ENCODE assay signal across 16 mouse cellular contexts in the genomic region with DNA sequence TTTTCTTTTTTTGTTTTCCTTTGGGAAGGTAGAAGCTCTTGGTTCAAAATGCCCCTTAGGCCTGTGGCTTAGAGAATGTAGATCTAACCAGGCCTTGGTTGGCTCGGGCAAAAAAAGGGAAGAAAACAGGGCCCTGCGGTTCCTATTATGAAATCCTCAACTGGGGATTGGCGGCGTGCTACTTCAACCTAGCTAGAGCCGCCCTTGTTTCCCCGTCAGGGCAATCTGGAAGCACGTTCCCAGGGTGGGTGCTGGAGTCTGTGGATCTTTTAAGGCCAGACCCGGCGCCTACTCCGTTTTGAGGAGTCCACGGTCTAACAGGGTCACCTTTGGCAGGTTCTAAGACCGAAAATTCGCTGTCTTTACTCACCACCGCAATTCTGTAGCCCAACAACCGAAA. TPM values are rescaled to one million over a fixed set of nuclear protein-coding genes. Genes with fewer than 3 reads are reported as not detected.
DNase-seq lines count a peak whose midpoint lies in the region; ATAC-seq and TF ChIP-seq lines count a peak whose summit lies in the region.
"Had no signal": no experiment of that assay in that cellular context is flagged by ENCODE, and none has a peak within 500 bp of the region (broad histone marks: within the 10 kb centered on the region; RNA-seq: fewer than 3 reads in every experiment).

No protein-coding gene starts in this region.

- DNase-seq in kidney, adult 2 months: no peak
- no peak for DNase-seq in kidney, adult 8-10 months
- peak; percentile 29 for DNase-seq in embryonic facial prominence, embryonic 11.5 days (ENCODE audit: low spot score)
- no peak for DNase-seq in limb, embryonic 14.5 days (ENCODE audit: low spot score)
- DNase-seq in stomach, postnatal 0 days (ENCODE audit: low spot score): no peak
- no peak for DNase-seq in layer of hippocampus, postnatal 36 days
- DNase-seq: adrenal gland, postnatal 25 days; cerebellum, postnatal 36 days; lung, adult 18-20 months had no signal

- peak overlapping the region; percentile 34 for H3K27ac ChIP-seq in kidney, adult 2 months (ENCODE audit: insufficient read depth, low read depth, low read length)
- H3K27ac ChIP-seq in embryonic facial prominence, embryonic 11.5 days (replicated peaks; ENCODE audit: low read depth, low read length): no peak overlapping the region
- H3K27ac ChIP-seq in limb, embryonic 14.5 days (replicated peaks; ENCODE audit: low read depth, low read length): no peak overlapping the region
- no peak overlapping the region for H3K27ac ChIP-seq in stomach, postnatal 0 days (replicated peaks)
- no peak overlapping the region for H3K27ac ChIP-seq in forebrain, embryonic 13.5 days
- H3K27ac ChIP-seq: macrophage had no signal

- no peaks in the 10 kb centered on the region for H3K36me3 ChIP-seq in kidney, adult 2 months (ENCODE audit: control insufficient read depth, insufficient read depth, low read length)
- H3K36me3 ChIP-seq in embryonic facial prominence, embryonic 11.5 days (replicated peaks; ENCODE audit: control insufficient read depth, insufficient read depth, low read depth, low read length): no peaks in the 10 kb centered on the region
- H3K36me3 ChIP-seq in limb, embryonic 14.5 days (ENCODE audit: control insufficient read depth, insufficient read depth, low read length): no peaks in the 10 kb centered on the region
- no peaks in the 10 kb centered on the region for H3K36me3 ChIP-seq in stomach, postnatal 0 days (ENCODE audit: control insufficient read depth, insufficient read depth, low read length)
- H3K36me3 ChIP-seq in forebrain, embryonic 13.5 days (ENCODE audit: poor library complexity, severe bottlenecking): no peaks in the 10 kb centered on the region
- H3K36me3 ChIP-seq: heart, embryonic 12.5 days had no signal

- H3K4me2 ChIP-seq in embryonic facial prominence, embryonic 11.5 days (ENCODE audit: low read depth, low read length): no peak overlapping the region
- H3K4me2 ChIP-seq in limb, embryonic 14.5 days (replicated peaks; ENCODE audit: low read depth, low read length, severe bottlenecking): no peak overlapping the region; the same call in 1 of the 2 replicates
- H3K4me2 ChIP-seq in stomach, postnatal 0 days (replicated peaks; ENCODE audit: low read depth): no peak overlapping the region
- no peak overlapping the region for H3K4me2 ChIP-seq in forebrain, embryonic 13.5 days
- H3K4me2 ChIP-seq: heart, embryonic 12.5 days had no signal

- 51% methylated on average over 15 of the region's 15 CpGs for WGBS in kidney, adult 2 months
- WGBS in embryonic facial prominence, embryonic 11.5 days: 4% methylated on average over 15 of the region's 15 CpGs
- WGBS in limb, embryonic 14.5 days: 12% methylated on average over 15 of the region's 15 CpGs
- WGBS in stomach, postnatal 0 days: 39% methylated on average over 15 of the region's 15 CpGs
- 3% methylated on average over 15 of the region's 15 CpGs for WGBS in forebrain, embryonic 13.5 days

- peak; percentile 55 for ATAC-seq in common myeloid progenitor, adult 5-6 weeks (replicated peaks; ENCODE audit: low read depth, poor library complexity, severe bottlenecking)
- ATAC-seq in embryonic facial prominence, embryonic 11.5 days (replicated peaks; ENCODE audit: insufficient number of reproducible peaks, low FRiP score, low TSS enrichment, low read depth): no peak
- no peak for ATAC-seq in limb, embryonic 14.5 days (ENCODE audit: low FRiP score, low read depth)
- ATAC-seq in stomach, postnatal 0 days (ENCODE audit: low FRiP score, low TSS enrichment): no peak
- no peak for ATAC-seq in forebrain, embryonic 13.5 days
- ATAC-seq: intestine, embryonic 16.5 days had no signal

- peaks cover 3% of the 10 kb centered on the region for H3K27me3 ChIP-seq in kidney, adult 2 months (replicated peaks; ENCODE audit: control insufficient read depth, insufficient read depth, low read length)
- peaks cover 73% of the 10 kb centered on the region for H3K27me3 ChIP-seq in embryonic facial prominence, embryonic 11.5 days (ENCODE audit: control insufficient read depth, insufficient read depth, low read length)
- peaks cover 97% of the 10 kb centered on the region for H3K27me3 ChIP-seq in limb, embryonic 14.5 days (ENCODE audit: control insufficient read depth, insufficient read depth, low read length)
- H3K27me3 ChIP-seq in stomach, postnatal 0 days (ENCODE audit: control insufficient read depth, insufficient read depth, low read length): peaks cover 33% of the 10 kb centered on the region; the same call in 1 of the 2 replicates
- peaks cover 100% of the 10 kb centered on the region for H3K27me3 ChIP-seq in forebrain, embryonic 13.5 days

- no peak for TF ChIP-seq CTCF in kidney, adult 2 months (conservative IDR thresholded peaks at IDR 0.05; ENCODE audit: insufficient read depth, insufficient read length, low read depth, low read length)
- no peak for TF ChIP-seq CTCF in stomach, postnatal 0 days (IDR thresholded peaks at IDR 0.05; ENCODE audit: low read depth)

- peak overlapping the region; percentile 27 for H3K4me3 ChIP-seq in kidney, adult 2 months (ENCODE audit: insufficient read depth, low read depth, low read length)
- no peak overlapping the region for H3K4me3 ChIP-seq in embryonic facial prominence, embryonic 11.5 days (ENCODE audit: low read depth, low read length)
- H3K4me3 ChIP-seq in limb, embryonic 14.5 days (replicated peaks; ENCODE audit: low read length): peak overlapping the region; percentile 22
- no peak overlapping the region for H3K4me3 ChIP-seq in stomach, postnatal 0 days (ENCODE audit: low read depth, low read length)
- no peak overlapping the region for H3K4me3 ChIP-seq in forebrain, embryonic 13.5 days
- H3K4me3 ChIP-seq: heart, embryonic 12.5 days; myocyte had no signal

- H3K9ac ChIP-seq in embryonic facial prominence, embryonic 11.5 days (replicated peaks; ENCODE audit: low read length): no peak overlapping the region
- H3K9ac ChIP-seq in limb, embryonic 14.5 days (ENCODE audit: low read depth, low read length, severe bottlenecking): peak overlapping the region; percentile 29; the same call in 1 of the 2 replicates
- H3K9ac ChIP-seq in stomach, postnatal 0 days (ENCODE audit: low read length): no peak overlapping the region
- no peak overlapping the region for H3K9ac ChIP-seq in forebrain, embryonic 13.5 days
- H3K9ac ChIP-seq: heart, embryonic 12.5 days had no signal

- no peaks in the 10 kb centered on the region for H3K4me1 ChIP-seq in kidney, adult 2 months (ENCODE audit: control insufficient read depth, insufficient read depth, low read length)
- H3K4me1 ChIP-seq in embryonic facial prominence, embryonic 11.5 days (ENCODE audit: control insufficient read depth, insufficient read depth, low read length): no peaks in the 10 kb centered on the region
- peaks cover 2% of the 10 kb centered on the region; the same call in 1 of the 2 replicates for H3K4me1 ChIP-seq in limb, embryonic 14.5 days (ENCODE audit: control insufficient read depth, insufficient read depth, low read length)
- H3K4me1 ChIP-seq in stomach, postnatal 0 days (replicated peaks; ENCODE audit: control insufficient read depth, insufficient read depth): no peaks in the 10 kb centered on the region
- peaks cover 16% of the 10 kb centered on the region for H3K4me1 ChIP-seq in forebrain, embryonic 13.5 days

- H3K9me3 ChIP-seq in embryonic facial prominence, embryonic 11.5 days (replicated peaks; ENCODE audit: control insufficient read depth, low read length): no peaks in the 10 kb centered on the region
- H3K9me3 ChIP-seq in limb, embryonic 14.5 days (ENCODE audit: control insufficient read depth, low read length): no peaks in the 10 kb centered on the region
- H3K9me3 ChIP-seq in stomach, postnatal 0 days (ENCODE audit: control insufficient read depth, low read length): no peaks in the 10 kb centered on the region
- no peaks in the 10 kb centered on the region for H3K9me3 ChIP-seq in forebrain, embryonic 13.5 days (replicated peaks)
- H3K9me3 ChIP-seq: heart, embryonic 12.5 days had no signal

- TF ChIP-seq EP300 in stomach, postnatal 0 days (optimal IDR thresholded peaks at IDR 0.05): no peak

- no peak for TF ChIP-seq POLR2A in kidney, adult 2 months (IDR thresholded peaks at IDR 0.05; ENCODE audit: low read depth, low read length)
- no peak for TF ChIP-seq POLR2A in limb, embryonic 14.5 days (IDR thresholded peaks at IDR 0.05; ENCODE audit: borderline replicate concordance, extremely low read depth, insufficient read depth, insufficient read length)

RNA-seq across cellular contexts. Expression of a gene that starts 1.1 kb away (rescaled TPM):
- polyA plus RNA-seq in kidney, adult 2 months (2012; rRNA removed): 4.3 and 5.2 TPM in 2 replicates
- total RNA-seq in common myeloid progenitor, adult 5-6 weeks (2017): 0.23 TPM in 1 of 2 replicates, not detected in the other
- 7.7 and 8.4 TPM in 2 replicates for polyA plus RNA-seq in embryonic facial prominence, embryonic 11.5 days (2014; fragmentation: Nextera tagmentation; extraction: Ambion mirVana)
- 21.5 and 23.9 TPM in 2 replicates for polyA plus RNA-seq in limb, embryonic 14.5 days (2012; rRNA removed)
- polyA plus RNA-seq in limb, embryonic 14.5 days (2014; fragmentation: Nextera tagmentation; extraction: Ambion mirVana): 9.6 and 12.8 TPM in 2 replicates
- 3.4 and 3.7 TPM in 2 replicates for polyA plus RNA-seq in stomach, postnatal 0 days (2015; fragmentation: Nextera tagmentation; extraction: Ambion mirVana)
- under 1 TPM; 0.40 to 0.42 TPM for total RNA-seq in layer of hippocampus, postnatal 36 days (2021)
- polyA plus RNA-seq in forebrain, embryonic 13.5 days (2015; fragmentation: Nextera tagmentation; extraction: Ambion mirVana): 0.46 and 0.73 TPM in 2 replicates
- total RNA-seq: MEL had no signal

Comparison
In these comparisons a context has a peak if more than half of its experiments do, and no peak if none do; other contexts are left out.
1. H3K4me3 ChIP-seq: peak in kidney, adult 2 months (single experiment) and limb, embryonic 14.5 days (single experiment); none in embryonic facial prominence, embryonic 11.5 days (single experiment), stomach, postnatal 0 days (single experiment) and forebrain, embryonic 13.5 days (single experiment).